In the genomic region with DNA sequence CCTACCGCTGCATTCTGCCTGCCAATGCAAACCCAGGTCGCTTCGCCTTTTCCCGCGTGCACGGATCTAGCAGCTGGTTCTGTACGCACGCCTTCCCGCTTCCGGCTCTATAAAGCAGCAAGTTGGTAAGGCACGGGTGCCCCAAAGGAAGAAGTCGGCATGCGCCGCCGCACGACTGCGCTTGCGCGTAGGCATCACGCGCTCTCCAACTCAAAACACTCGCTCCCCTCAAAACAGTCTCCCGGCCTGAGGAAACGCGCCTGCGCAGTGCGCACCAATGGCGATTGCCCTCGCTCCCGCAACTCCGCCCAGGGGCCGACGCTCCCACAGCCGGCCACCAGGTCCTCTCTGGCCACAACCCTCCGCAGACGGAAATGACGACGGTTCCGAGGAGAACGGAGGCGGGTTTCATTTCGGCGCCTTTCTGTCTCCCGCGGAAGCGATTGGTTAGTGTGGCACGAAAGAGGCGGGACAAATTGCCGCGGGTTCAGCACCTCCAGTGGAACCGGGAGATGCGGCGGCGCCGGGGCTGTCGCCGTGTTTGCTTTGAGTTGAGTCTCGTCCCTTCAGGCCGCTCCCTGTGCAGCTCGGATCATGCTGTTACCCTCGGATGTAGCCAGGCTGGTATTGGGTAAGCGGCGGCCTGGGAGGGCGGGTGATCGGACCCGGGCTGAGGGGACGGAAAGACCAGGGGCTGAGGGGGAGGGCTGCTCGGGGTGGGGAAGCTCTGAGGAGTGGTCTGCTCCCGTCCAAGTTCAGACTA, we compare ENCODE assay signal across 8 mouse cellular contexts. TPM values are rescaled to one million over a fixed set of nuclear protein-coding genes. Genes with fewer than 3 reads are reported as not detected.
DNase-seq lines count a peak whose midpoint lies in the region; ATAC-seq and TF ChIP-seq lines count a peak whose summit lies in the region.

A gene (minus strand): TSS at position 183 of the 763 bp plus-strand sequence.
A gene (plus strand): TSS at position 490 of the 763 bp plus-strand sequence.

- peak; percentile 55 for TF ChIP-seq CTCF in lung, postnatal 0 days (IDR thresholded peaks at IDR 0.05)

- peak within 1 kb of the TSS; percentile 95 for H3K4me3 ChIP-seq in hindbrain, embryonic 10.5 days
- peak within 1 kb of the TSS; percentile 89 for H3K4me3 ChIP-seq in lung, postnatal 0 days (ENCODE audit: low read depth, low read length)

- ATAC-seq in frontal cortex, adult (ENCODE audit: low TSS enrichment): peak; percentile 99
- peak; percentile 99 for ATAC-seq in lung, postnatal 0 days

- no peaks in the 10 kb centered on the region for H3K9me3 ChIP-seq in hindbrain, embryonic 10.5 days
- no peaks in the 10 kb centered on the region for H3K9me3 ChIP-seq in lung, postnatal 0 days (ENCODE audit: low read length)

- peak; percentile 99 for DNase-seq in MN1 (ENCODE audit: low spot score)
- peak; percentile 99 for DNase-seq in cerebellum, adult 9-10 months
- DNase-seq in hindbrain, embryonic 10.5 days (ENCODE audit: low spot score): peak; percentile 100
- peak; percentile 100 for DNase-seq in layer of hippocampus, adult 9-11 months
- DNase-seq in lung, postnatal 0 days (ENCODE audit: low spot score): peak; percentile 100
- DNase-seq in ovary, postnatal 14 days (ENCODE audit: low spot score): peak; percentile 97
- DNase-seq in thymus, postnatal 14 days: peak; percentile 99

- H3K9ac ChIP-seq in lung, postnatal 0 days (replicated peaks; ENCODE audit: low read depth): peak within 1 kb of the TSS; percentile 84

- H3K4me2 ChIP-seq in lung, postnatal 0 days (replicated peaks; ENCODE audit: low read depth, low read length): peak within 1 kb of the TSS; percentile 94

- H3K4me1 ChIP-seq in hindbrain, embryonic 10.5 days (replicated peaks): peaks cover 29% of the 10 kb centered on the region
- H3K4me1 ChIP-seq in lung, postnatal 0 days (ENCODE audit: insufficient read depth, low read depth, low read length): peaks cover 3% of the 10 kb centered on the region; the same call in 1 of the 2 replicates

- peaks cover 13% of the 10 kb centered on the region for H3K36me3 ChIP-seq in hindbrain, embryonic 10.5 days
- no peaks in the 10 kb centered on the region for H3K36me3 ChIP-seq in lung, postnatal 0 days (ENCODE audit: insufficient read depth, low read length)

- H3K27me3 ChIP-seq in hindbrain, embryonic 10.5 days (ENCODE audit: insufficient read depth, poor library complexity, severe bottlenecking): no peaks in the 10 kb centered on the region
- H3K27me3 ChIP-seq in lung, postnatal 0 days (replicated peaks; ENCODE audit: insufficient read depth, low read length): no peaks in the 10 kb centered on the region

- TF ChIP-seq EP300 in lung, postnatal 0 days (IDR thresholded peaks at IDR 0.05): no peak

- H3K27ac ChIP-seq in hindbrain, embryonic 10.5 days: peak within 1 kb of the TSS; percentile 94
- peak within 1 kb of the TSS; percentile 94 for H3K27ac ChIP-seq in lung, postnatal 0 days (ENCODE audit: low read length)

- under 1% methylated on average over 69 of the region's 69 CpGs for WGBS in hindbrain, embryonic 10.5 days
- under 1% methylated on average over 65 of the region's 69 CpGs for WGBS in lung, postnatal 0 days

RNA-seq across cellular contexts. Expression of the first gene that starts in this region (rescaled TPM):
- polyA plus RNA-seq in hindbrain, embryonic 10.5 days (2016; fragmentation: Nextera tagmentation; extraction: Ambion mirVana): 12.6 and 17.7 TPM in 2 replicates
- 3.5 and 4.6 TPM in 2 replicates for polyA plus RNA-seq in lung, postnatal 0 days (2015; fragmentation: Nextera tagmentation; extraction: Ambion mirVana)

RNA-seq across cellular contexts. Expression of the second gene that starts in this region (rescaled TPM):
- 13.6 and 19.1 TPM in 2 replicates for polyA plus RNA-seq in hindbrain, embryonic 10.5 days (2016; fragmentation: Nextera tagmentation; extraction: Ambion mirVana)
- polyA plus RNA-seq in lung, postnatal 0 days (2015; fragmentation: Nextera tagmentation; extraction: Ambion mirVana): 6.8 and 7.9 TPM in 2 replicates

Comparison
In these comparisons a context has a peak if more than half of its experiments do, and no peak if none do; other contexts are left out.
1. Peak in every context shown above with its lines: DNase-seq, ATAC-seq, H3K4me3 ChIP-seq and H3K27ac ChIP-seq.